Mouse (Mus musculus): ENCODE measurements around the gene Grid1.

DNA sequence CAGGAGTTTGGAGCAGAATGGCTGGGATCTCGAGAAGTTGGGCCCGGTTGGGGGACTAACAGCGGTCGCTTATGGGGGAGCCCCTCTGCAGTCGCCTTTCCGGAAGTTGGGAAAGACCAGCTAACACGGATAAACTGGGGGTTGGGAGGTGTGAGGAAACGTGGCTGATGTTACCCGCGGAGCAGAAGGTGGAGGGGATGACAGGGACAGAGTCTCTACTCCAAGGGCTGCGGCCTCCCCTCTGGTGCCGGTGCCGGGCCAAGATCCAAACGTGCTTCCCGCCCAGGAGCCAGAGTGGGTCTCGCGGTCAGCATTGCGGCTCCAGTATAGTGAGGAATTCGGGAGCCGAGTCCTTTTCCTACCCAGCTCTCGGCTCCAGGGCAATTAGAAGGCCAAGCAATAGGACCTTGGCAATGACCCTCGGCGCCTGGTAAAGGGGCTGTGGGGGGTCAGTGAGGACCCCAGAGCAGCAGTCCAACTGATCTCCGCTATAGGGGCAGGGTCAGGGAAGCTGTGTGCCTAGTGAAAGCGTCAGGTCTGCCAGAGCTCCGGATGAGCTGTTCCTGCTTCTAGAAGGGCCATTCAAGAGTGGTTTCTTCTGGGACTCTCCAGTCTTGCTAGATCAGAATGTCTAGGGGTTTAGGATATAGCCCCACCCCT, 1.4 kb downstream of the Grid1 start:
- TF ChIP-seq CTCF (IDR thresholded peaks at IDR 0.05) (no peak), POLR2A (IDR thresholded peaks at IDR 0.05; ENCODE audit: insufficient read depth, low read depth, low read length) (no peak), EP300 (IDR thresholded peaks at IDR 0.05; ENCODE audit: insufficient read depth, low read depth, low read length) (no peak)
